Mouse (Mus musculus) gastrocnemius, postnatal 10 days (tissue): ENCODE data around the gene Gm49336. TPM values are rescaled to one million over a fixed set of nuclear protein-coding genes. Genes with fewer than 3 reads are reported as not detected.

Experiments
- DNase-seq: peaks from one replicate; pipeline ENCODE4 v3.0.0; 2021; ENCODE audit warnings: mixed read lengths
- total RNA-seq, 2 experiments: library from RNA; stranded (reverse); gene quantifications; 2 replicates each; pipeline ENCODE4 v1.2.3; 2021

The Gm49336 gene
- total RNA-seq, 2 experiments from 2014 or later, result 34.5 to 39.5 TPM

- DNase-seq, result no peak
These were observed 12.8 kb downstream of the Gm49336 start for GRCm38 (mm10) chr14:60238551-60238950.

GRCm38 (mm10) chr14:60219886-60220285, 31.4 kb downstream of the Gm49336 start:
- DNase-seq, result no peak

GRCm38 (mm10) chr14:60217616-60218015, 33.7 kb downstream of the Gm49336 start:
- DNase-seq, result no peak

GRCm38 (mm10) chr14:60216125-60216524, 35.2 kb downstream of the Gm49336 start:
- DNase-seq, result no peak

DNA sequence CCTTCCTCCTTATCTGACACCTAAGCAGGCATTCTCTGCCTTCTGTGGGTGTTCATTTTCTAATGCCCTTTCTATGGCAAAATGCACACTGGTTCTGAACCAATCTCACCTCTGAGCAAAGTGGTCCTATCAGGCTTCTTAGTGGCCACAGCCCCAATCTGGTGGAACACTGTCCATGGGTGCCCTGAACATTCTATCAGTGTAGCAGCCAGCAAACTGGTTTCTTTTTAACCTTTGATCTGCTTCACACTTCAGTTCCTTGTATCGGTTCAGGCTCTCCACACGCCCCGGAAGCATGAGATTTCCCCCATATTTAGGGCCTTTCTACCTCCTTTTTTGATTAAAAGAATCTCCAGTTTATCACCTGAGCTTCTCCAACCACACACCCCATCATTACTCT, 36.3 kb downstream of the Gm49336 start:
- no peak for DNase-seq

- DNase-seq, result no peak
These were observed 37.3 kb downstream of the Gm49336 start for GRCm38 (mm10) chr14:60214040-60214439.

- no peak for DNase-seq
These were observed 42.1 kb downstream of the Gm49336 start for GRCm38 (mm10) chr14:60209166-60209565.

DNA sequence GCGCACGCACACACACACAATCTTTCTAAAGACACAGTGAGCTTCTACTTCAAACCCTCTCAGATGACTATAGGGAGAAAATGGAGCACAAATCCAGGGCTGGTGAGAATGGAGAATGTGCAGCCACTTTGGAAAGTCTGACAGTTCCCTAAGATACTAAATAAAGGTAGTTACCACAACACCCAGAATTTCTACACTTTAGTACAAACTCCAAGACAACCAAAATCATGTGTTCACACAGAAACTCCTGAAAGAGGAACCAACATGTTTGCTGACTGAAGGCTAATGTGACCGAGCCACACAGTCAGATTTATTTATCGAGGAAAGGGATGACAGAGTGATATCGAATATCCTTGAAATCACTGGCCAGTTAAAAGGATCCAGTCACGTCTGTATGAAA, 46.3 kb downstream of the Gm49336 start:
- DNase-seq, result no peak

DNA sequence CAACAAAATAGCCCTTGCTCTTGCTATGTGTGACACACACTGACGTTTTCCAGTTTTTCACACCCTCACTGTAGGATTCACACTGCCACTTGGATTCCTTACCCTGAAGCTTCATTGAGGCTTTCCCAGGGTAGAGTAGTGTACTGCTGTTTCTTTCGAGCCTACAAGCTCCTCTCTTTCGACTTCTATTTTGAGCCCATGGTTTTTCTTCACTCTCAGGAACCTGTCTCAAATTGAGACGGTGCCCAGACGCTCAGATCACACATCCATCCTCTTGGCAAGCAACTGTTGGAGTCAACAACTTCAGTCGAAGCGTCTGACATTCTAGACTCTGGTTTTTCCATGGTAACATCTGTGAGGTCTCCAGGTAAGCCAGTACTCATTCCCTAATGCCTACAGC, 54.4 kb downstream of the Gm49336 start, which contains the start of gene Atp8a2:
Gene Atp8a2 (minus strand): TSS at position 296 of the 400 bp plus-strand sequence.
- DNase-seq, result no peak

DNA sequence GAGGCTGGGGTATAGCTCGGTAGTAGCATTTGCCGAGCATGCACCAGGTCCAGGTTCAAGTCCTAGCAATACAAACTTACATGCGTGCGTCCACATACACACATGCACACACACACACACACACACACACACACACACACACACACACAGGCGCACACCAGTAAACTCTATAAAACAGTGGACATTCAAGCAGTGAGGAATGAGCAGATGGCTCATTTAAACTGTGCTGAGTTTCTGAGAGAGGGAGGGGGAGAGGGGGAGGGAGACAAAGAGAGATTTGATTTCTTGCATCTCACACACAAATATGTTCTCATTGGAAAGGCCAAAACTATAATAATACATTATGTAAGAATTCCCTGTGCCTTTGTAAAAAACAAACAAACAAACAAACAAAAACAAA, 55.3 kb downstream of the Gm49336 start:
- DNase-seq, result no peak

DNA sequence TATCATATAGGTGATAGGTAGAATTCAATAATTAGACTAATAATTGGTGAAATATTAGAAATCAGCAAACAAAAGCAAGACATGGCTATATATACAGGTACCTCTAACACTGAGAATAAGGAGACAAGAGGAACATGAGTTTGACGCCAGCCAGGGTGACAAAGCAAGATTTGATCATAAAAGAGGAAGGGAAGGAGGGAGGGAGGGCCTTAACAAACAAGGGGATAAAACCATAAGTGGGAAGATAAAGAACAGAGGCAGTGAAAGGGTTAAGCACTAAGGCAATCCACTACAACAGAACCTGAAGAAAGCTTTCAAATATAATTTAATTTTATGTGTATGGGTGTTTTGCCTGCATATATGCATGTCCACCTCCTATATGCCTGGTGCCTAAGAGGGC, 56.7 kb downstream of the Gm49336 start:
- DNase-seq, result no peak

DNA sequence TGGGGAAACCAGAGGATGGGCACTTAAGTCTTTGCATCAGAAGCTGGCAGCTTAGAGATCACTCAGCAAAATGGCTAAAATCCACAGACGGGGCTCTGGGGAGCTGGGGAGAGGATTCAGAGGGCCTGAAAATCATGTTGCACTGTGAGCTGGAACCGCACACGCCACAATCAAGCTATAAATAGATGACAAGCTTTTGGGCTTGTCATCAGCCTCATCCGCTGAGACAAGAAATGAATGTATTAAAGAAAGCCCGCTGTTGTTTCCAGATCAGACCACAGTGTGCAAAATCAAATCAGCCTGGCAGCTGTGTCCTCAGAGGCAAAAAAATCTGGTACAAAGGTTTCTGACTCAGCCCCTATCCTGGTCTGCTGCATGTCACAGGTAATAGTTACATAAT, 61.5 kb downstream of the Gm49336 start:
- DNase-seq, result no peak

GRCm38 (mm10) chr14:60188201-60188825, 63.0 kb downstream of the Gm49336 start:
- no peak for DNase-seq

- no peak for DNase-seq
These were observed 70.0 kb downstream of the Gm49336 start for GRCm38 (mm10) chr14:60181306-60181705.

- DNase-seq, result no peak
These were observed 72.7 kb downstream of the Gm49336 start for GRCm38 (mm10) chr14:60178571-60178955.

DNA sequence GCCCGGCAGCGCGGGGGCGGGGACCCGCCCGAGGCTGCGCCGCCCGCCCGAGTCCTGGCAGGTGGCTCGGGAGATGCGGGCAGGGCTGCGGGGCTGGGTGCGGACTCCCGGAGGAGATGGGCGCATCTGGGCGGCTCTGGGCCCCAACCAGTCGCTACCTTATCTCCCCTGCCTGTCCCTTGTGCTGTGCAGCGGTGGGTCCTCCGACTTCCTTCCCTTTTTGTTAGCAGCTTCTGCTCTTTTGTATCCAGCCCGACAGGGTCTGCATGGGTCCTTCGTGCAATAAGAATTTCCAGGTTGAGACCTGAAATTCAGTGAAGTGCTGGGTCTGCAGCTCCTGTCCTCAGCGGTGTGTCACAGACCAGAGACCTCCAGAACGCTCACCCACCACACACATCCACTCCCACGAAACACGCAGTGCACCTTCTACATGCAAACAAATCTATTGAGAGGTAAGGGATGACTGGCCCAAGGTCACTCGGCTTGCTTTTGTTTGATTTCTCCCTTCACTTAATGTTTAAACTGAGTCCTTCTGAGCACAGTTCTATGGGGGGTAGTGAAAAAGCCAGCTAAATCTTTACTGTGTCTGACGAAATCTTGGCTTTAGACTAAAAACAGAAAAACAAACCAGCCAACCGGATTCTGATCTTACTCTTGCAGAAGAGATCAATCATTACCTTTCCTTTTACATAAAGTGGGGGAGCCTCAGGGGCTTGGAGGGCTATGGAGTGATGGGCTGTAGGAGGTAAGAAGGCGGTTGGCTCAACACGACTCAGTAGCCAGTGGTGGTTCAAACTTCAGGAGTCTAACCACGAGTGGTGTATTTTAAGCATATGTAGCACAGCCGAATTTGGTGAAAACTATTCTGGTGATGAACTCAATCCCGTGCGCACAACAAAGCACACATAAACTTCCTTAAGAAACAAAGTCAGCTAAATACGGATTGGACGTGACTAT, 73.4 kb downstream of the Gm49336 start:
- no peak for DNase-seq

DNA sequence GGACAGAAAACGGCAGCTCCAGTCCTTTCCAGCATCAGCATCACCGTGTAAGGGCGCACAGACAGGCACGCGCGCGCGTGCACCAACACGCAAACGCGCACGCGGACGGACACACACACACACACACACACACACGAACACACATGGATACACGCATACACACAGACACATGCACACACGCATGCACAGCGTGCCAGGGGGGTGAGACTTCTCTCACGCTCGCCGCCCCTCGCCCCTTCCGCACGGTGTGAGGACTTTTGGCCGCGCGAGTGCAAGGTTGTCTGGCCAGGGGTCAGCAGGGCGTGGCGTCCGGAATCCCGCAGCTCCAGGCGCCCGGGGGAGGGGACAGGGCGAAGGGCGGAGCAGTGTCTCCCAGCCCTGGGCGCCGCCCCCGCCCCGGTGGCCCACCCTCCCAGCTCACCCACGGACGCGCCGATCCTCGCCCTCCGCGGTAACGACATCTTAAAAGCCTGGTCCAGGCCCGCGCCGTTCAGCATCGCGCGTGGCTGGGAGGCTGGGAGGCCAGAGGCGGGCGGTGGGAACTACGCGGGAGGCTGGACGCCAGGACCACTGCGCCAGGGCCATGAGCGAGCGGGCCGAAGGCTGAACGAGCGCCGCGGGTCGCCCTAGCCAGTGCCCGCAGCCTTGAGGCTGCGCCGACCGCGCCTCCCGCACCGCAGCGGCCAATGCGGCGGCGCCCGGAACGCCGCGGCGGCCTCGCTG, 74.3 kb downstream of the Gm49336 start:
- DNase-seq, result peak; percentile 31

DNA sequence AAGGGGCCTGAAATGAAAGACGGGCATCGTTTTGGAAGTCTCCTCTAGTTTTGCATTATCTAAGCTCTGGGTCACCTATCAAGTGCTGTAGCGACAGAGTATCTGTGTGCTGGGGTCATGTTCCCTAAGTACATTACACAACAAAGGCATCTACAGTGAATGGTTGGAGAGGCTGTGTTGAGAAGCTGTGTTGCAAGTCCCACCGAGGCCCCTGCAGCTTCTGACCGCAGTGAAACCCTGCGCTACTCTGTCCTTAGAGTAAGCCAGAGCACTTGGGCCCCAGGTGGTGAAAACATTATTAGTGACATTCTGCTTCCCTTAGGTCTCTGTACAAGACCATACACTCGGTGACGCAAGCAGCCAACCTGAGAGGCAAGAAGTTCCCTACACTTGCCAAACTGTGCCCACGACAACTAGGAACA, 74.8 kb downstream of the Gm49336 start:
- DNase-seq, result no peak

- DNase-seq, result no peak
These were observed 78.8 kb downstream of the Gm49336 start for GRCm38 (mm10) chr14:60172286-60173055.

- no peak for DNase-seq
These were observed 80.3 kb downstream of the Gm49336 start for GRCm38 (mm10) chr14:60170845-60171610.

DNA sequence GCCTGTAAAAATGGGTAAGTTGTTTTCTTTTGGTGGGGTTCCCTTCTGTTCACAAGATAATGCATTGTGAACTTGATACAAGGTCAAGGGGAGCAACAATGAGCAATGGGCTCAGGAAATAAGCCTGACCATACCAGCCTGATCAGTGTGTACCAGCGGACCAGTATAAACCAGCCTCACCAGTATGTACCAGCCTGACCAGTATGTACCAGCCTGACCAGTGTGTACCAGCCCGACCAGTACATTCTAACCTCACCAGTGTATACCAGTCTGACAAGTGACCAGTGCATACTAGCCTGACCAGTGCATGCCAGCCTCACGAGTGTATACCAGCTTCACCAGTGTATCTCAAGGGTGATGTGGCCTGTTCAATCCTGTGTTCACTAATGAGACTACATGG, 87.9 kb downstream of the Gm49336 start:
- DNase-seq, result no peak
